ENCODE assay signal across 15 mouse cellular contexts in genomic region chr10:58373829-58374228, GRCm38 (mm10).
"Had no signal": no experiment of that assay in that cellular context is flagged by ENCODE, and none has a peak within 500 bp of the region (broad histone marks: within the 10 kb centered on the region; RNA-seq: fewer than 3 reads in every experiment).

No protein-coding gene starts in this region.

- H3K9me3 ChIP-seq: limb, embryonic 10.5 days; midbrain, embryonic 12.5 days; neural tube, embryonic 13.5 days had no signal

- H3K9ac ChIP-seq: midbrain, embryonic 12.5 days; neural tube, embryonic 13.5 days had no signal

- ATAC-seq: inflammation-experienced regulatory T-cells, adult 6 months; intestine, postnatal 0 days; midbrain, embryonic 16.5 days had no signal

- DNase-seq: kidney, adult 8-10 months; kidney, postnatal 25 days; lung, adult 2 months; retina, postnatal 1 day; right cerebral cortex, postnatal 4 days; spleen, adult 18-20 months; thymus, adult 18-20 months; thymus, postnatal 14 days had no signal

- H3K4me2 ChIP-seq: midbrain, embryonic 12.5 days; neural tube, embryonic 13.5 days had no signal

- H3K27me3 ChIP-seq: midbrain, embryonic 12.5 days; neural tube, embryonic 13.5 days had no signal

- H3K36me3 ChIP-seq: limb, embryonic 10.5 days; midbrain, embryonic 12.5 days; neural tube, embryonic 13.5 days had no signal

- H3K4me3 ChIP-seq: left cerebral cortex, adult 2 months; limb, embryonic 10.5 days; midbrain, embryonic 12.5 days; neural tube, embryonic 13.5 days had no signal

- H3K27ac ChIP-seq: limb, embryonic 10.5 days; midbrain, embryonic 12.5 days; neural tube, embryonic 13.5 days had no signal
